Mouse (Mus musculus) thymus, adult 2 months (tissue): ENCODE data around the gene Nt5c2.

Experiments
- CTCF ChIP-seq: fragments of 200-500 bp; IDR thresholded peaks from 2 replicates; pipeline ENCODE4 v1.5.1; 2012; ENCODE audit warnings: mild to moderate bottlenecking, control low read depth, low read length, moderate library complexity, borderline replicate concordance; ENCODE audit not compliant: control insufficient read depth, poor library complexity, insufficient read depth; ENCODE audit errors: extremely low read depth
- POLR2A ChIP-seq: fragments of 200-500 bp; IDR thresholded peaks from 2 replicates; pipeline ENCODE4 v1.6.1; 2012; ENCODE audit warnings: mild to moderate bottlenecking, low read length, control low read depth, moderate library complexity; ENCODE audit not compliant: control insufficient read depth, poor library complexity, insufficient read depth; ENCODE audit errors: extremely low read depth

DNA sequence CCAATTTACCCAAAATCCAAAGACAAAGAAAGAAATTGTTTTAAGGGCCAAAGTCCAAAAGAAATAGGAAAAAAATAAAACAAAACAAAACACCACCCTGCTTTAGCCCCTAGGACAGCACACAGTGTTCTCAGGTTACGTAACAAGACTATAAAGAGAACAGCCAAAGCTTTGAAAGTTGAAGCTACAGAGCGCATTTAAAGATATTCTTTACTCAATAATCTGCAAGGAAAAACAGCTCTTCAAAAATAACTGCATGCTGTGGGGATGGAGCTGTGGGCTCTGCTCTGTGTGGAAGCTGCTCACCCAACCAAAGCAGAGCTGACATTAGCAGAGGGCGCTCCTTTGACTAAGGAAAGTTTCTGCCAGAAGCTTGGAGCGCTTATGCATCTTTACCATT is 106.0 kb downstream of the Nt5c2 start:
- no peak for TF ChIP-seq CTCF
- TF ChIP-seq POLR2A: no peak
